In the genomic region with DNA sequence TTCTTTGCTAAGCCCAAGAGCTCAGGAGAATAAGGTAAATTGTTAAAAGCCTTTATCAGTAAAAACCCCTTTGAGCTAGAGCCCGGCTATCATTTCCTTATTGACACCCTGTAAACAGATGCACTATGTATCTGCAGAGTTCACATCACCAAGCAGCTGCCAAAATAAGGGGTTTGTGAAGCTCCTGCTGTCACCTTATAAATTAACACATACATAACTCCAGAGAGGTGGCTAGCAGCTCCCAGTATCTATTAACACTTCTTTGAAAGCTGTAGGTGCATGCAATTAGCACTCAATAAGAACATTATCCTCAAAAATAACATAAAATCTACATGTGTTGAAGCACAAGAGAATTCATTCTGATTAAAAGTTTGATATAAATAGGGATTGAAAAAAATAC, we compare ENCODE assay signal across 21 mouse cellular contexts.
A peak's percentile ranks its signal among the peaks of the same experiment; 100 is the strongest.
DNase-seq lines count a peak whose midpoint lies in the region; ATAC-seq and TF ChIP-seq lines count a peak whose summit lies in the region.
"Had no signal": no experiment of that assay in that cellular context is flagged by ENCODE, and none has a peak within 500 bp of the region (broad histone marks: within the 10 kb centered on the region; RNA-seq: fewer than 3 reads in every experiment).

No protein-coding gene starts in this region.

- no peak for TF ChIP-seq CTCF in brain, embryonic 14.5 days (IDR thresholded peaks at IDR 0.05; ENCODE audit: borderline replicate concordance, extremely low read depth, insufficient read depth, insufficient read length)

- H3K9me3 ChIP-seq in forebrain, embryonic 14.5 days (replicated peaks; ENCODE audit: control insufficient read depth, low read length), result no peaks in the 10 kb centered on the region
- no peaks in the 10 kb centered on the region for H3K9me3 ChIP-seq in forebrain, embryonic 10.5 days
- H3K9me3 ChIP-seq in forebrain, embryonic 16.5 days (ENCODE audit: control insufficient read depth, low read length), result no peaks in the 10 kb centered on the region
- H3K9me3 ChIP-seq in forebrain, embryonic 12.5 days, result no peaks in the 10 kb centered on the region
- H3K9me3 ChIP-seq: embryonic facial prominence, embryonic 10.5 days; embryonic facial prominence, embryonic 12.5 days; G1E had no signal

- 53% methylated on average over 1 of the region's 1 CpGs for WGBS in forebrain, embryonic 14.5 days
- WGBS in forebrain, embryonic 10.5 days, result 77% methylated on average over 1 of the region's 1 CpGs
- WGBS in forebrain, embryonic 16.5 days, result 51% methylated on average over 1 of the region's 1 CpGs
- 79% methylated on average over 1 of the region's 1 CpGs for WGBS in forebrain, embryonic 12.5 days

- H3K4me1 ChIP-seq in forebrain, embryonic 14.5 days (ENCODE audit: control insufficient read depth, insufficient read depth, low read length), result no peaks in the 10 kb centered on the region
- peaks cover 2% of the 10 kb centered on the region for H3K4me1 ChIP-seq in forebrain, embryonic 10.5 days
- no peaks in the 10 kb centered on the region for H3K4me1 ChIP-seq in forebrain, embryonic 16.5 days (replicated peaks; ENCODE audit: control insufficient read depth, insufficient read depth, low read length)
- no peaks in the 10 kb centered on the region for H3K4me1 ChIP-seq in forebrain, embryonic 12.5 days

- no peak overlapping the region for H3K27ac ChIP-seq in forebrain, embryonic 14.5 days (ENCODE audit: low read depth, low read length)
- H3K27ac ChIP-seq in forebrain, embryonic 10.5 days, result no peak overlapping the region
- no peak overlapping the region for H3K27ac ChIP-seq in forebrain, embryonic 16.5 days (ENCODE audit: low read length)
- H3K27ac ChIP-seq in forebrain, embryonic 12.5 days, result no peak overlapping the region
- H3K27ac ChIP-seq: embryonic facial prominence, embryonic 10.5 days; embryonic facial prominence, embryonic 12.5 days had no signal

- no peak for TF ChIP-seq POLR2A in brain, embryonic 14.5 days (IDR thresholded peaks at IDR 0.05; ENCODE audit: borderline replicate concordance, extremely low read depth, insufficient read depth, insufficient read length, poor library complexity, severe bottlenecking)

- peak; percentile 41 for DNase-seq in forebrain, embryonic 14.5 days (ENCODE audit: low spot score)
- no peak for DNase-seq in forebrain, embryonic 10.5 days (ENCODE audit: extremely low spot score, low spot score)
- DNase-seq in brain, embryonic 14.5 days (ENCODE audit: low read depth), result peak; percentile 59
- DNase-seq: adrenal gland, adult 8-10 months; adrenal gland, postnatal 25 days; B cell, adult 2 months; cerebellum, adult 11-12 months; cerebellum, adult 2 months; cerebellum, adult 9-10 months; cerebellum, postnatal 10 days; cerebellum, postnatal 25 days; forebrain, postnatal 0 days had no signal

- H3K4me2 ChIP-seq in forebrain, embryonic 14.5 days (ENCODE audit: low read length), result no peak overlapping the region
- no peak overlapping the region for H3K4me2 ChIP-seq in forebrain, embryonic 16.5 days (ENCODE audit: low read length)
- H3K4me2 ChIP-seq in forebrain, embryonic 12.5 days, result no peak overlapping the region
- H3K4me2 ChIP-seq: embryonic facial prominence, embryonic 12.5 days had no signal

- no peaks in the 10 kb centered on the region for H3K27me3 ChIP-seq in forebrain, embryonic 14.5 days (replicated peaks; ENCODE audit: control insufficient read depth, insufficient read depth, low read length)
- H3K27me3 ChIP-seq in forebrain, embryonic 10.5 days (ENCODE audit: poor library complexity, severe bottlenecking), result no peaks in the 10 kb centered on the region
- H3K27me3 ChIP-seq in forebrain, embryonic 16.5 days (replicated peaks; ENCODE audit: control insufficient read depth, insufficient read depth, low read length), result no peaks in the 10 kb centered on the region
- no peaks in the 10 kb centered on the region for H3K27me3 ChIP-seq in forebrain, embryonic 12.5 days
- H3K27me3 ChIP-seq: CH12.LX; embryonic facial prominence, embryonic 12.5 days; Patski had no signal

- no peaks in the 10 kb centered on the region for H3K36me3 ChIP-seq in forebrain, embryonic 14.5 days (ENCODE audit: control insufficient read depth, insufficient read depth, low read length)
- H3K36me3 ChIP-seq in forebrain, embryonic 10.5 days (replicated peaks), result no peaks in the 10 kb centered on the region
- no peaks in the 10 kb centered on the region for H3K36me3 ChIP-seq in forebrain, embryonic 16.5 days (ENCODE audit: control insufficient read depth, insufficient read depth)
- no peaks in the 10 kb centered on the region for H3K36me3 ChIP-seq in forebrain, embryonic 12.5 days (replicated peaks)
- H3K36me3 ChIP-seq: embryonic facial prominence, embryonic 10.5 days; embryonic facial prominence, embryonic 12.5 days; G1E had no signal

- no peak overlapping the region for H3K4me3 ChIP-seq in forebrain, embryonic 14.5 days (ENCODE audit: low read depth, low read length)
- no peak overlapping the region for H3K4me3 ChIP-seq in forebrain, embryonic 10.5 days
- no peak overlapping the region for H3K4me3 ChIP-seq in forebrain, embryonic 16.5 days (replicated peaks; ENCODE audit: low read length)
- H3K4me3 ChIP-seq in forebrain, embryonic 12.5 days (replicated peaks), result no peak overlapping the region
- H3K4me3 ChIP-seq: embryonic facial prominence, embryonic 10.5 days; embryonic facial prominence, embryonic 12.5 days had no signal

- H3K9ac ChIP-seq in forebrain, embryonic 14.5 days (ENCODE audit: low read length), result no peak overlapping the region
- H3K9ac ChIP-seq in forebrain, embryonic 16.5 days (replicated peaks; ENCODE audit: low read depth, low read length), result no peak overlapping the region
- no peak overlapping the region for H3K9ac ChIP-seq in forebrain, embryonic 12.5 days
- H3K9ac ChIP-seq: embryonic facial prominence, embryonic 12.5 days; forebrain, postnatal 0 days had no signal

- ATAC-seq in forebrain, embryonic 14.5 days, result peak; percentile 37; the same call in 1 of the 2 replicates
- peak; percentile 54; the same call in 1 of the 2 replicates for ATAC-seq in forebrain, embryonic 16.5 days
- ATAC-seq in forebrain, embryonic 12.5 days (ENCODE audit: low FRiP score), result no peak; the same call in 1 of the 2 replicates
- ATAC-seq: activated CD4-positive, CD25-positive, alpha-beta regulatory T cell, adult 4 months; CD4-positive, CD25-positive, alpha-beta regulatory T cell, adult 4 months; forebrain, postnatal 0 days; Patski had no signal
